Mouse (Mus musculus) G1E (cell line): Measurements from ENCODE around the gene Rffl.

Experiments used
- CTCF ChIP-seq: IDR thresholded peaks from 2 replicates; pipeline ENCODE4 v1.5.1; 2012; ENCODE audit warnings: low read depth, low read length, inconsistent platforms, mixed read lengths
- GATA1 ChIP-seq: IDR thresholded peaks from 2 replicates; pipeline ENCODE4 v1.6.1; 2012; ENCODE audit warnings: borderline replicate concordance, low read length, inconsistent platforms, mixed read lengths
- GATA2 ChIP-seq: IDR thresholded peaks from 2 replicates; pipeline ENCODE4 v1.6.1; 2012; ENCODE audit warnings: low read depth, low read length, inconsistent platforms, borderline replicate concordance
- POLR2AphosphoS5 ChIP-seq: IDR thresholded peaks from 2 replicates; pipeline ENCODE4 v1.6.1; 2012; ENCODE audit warnings: low read depth, low read length, inconsistent platforms; ENCODE audit not compliant: insufficient replicate concordance
- TAL1 ChIP-seq: conservative IDR thresholded peaks from 2 replicates; pipeline ENCODE4 v1.6.1; 2012; ENCODE audit warnings: low read depth, low read length, inconsistent platforms, mixed read lengths

DNA sequence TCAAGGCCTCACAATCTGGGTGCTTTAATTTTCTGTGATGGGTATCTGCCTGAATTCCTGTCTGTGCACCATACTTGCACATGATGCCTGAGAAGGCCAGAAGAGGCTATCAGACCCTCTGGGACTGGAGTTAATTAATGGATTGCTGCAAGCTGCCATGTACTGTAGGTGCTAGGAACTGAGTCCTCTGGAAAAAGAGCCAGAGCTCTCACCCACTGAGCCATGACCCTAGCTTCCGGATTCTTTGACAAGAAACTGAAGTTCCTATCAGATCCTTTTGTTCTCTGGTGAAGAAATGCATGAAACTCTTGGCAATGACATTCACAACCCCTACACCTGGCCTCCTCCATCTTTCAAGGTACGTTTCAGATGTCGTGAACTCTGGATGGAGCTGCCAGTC is 24.1 kb downstream of the Rffl start:
- TF ChIP-seq CTCF (no peak), POLR2AphosphoS5 (no peak), GATA1 (no peak), TAL1 (no peak), GATA2 (no peak)
